Mouse (Mus musculus): Measurements from ENCODE around the gene Egfr.

DNA sequence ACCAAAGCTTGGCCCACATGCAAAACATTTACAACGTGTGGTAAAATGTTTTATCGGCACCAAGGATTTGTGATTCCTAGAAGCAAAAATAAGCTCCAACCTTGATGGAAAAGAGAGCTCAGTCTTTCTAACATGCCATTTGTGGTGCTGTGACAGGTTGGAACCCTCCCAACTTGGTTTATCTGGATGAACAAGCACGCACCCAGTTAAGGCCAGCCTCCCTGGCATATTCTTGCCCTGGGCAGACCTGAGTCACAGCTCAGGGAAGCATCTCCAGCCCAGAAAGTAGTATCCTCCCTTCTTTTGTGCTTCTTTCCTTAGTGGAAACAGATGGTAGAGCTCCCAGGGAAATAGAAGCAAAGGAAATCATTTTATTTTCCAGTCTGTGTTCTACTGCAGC is 58.1 kb downstream of the Egfr start:
- TF ChIP-seq CTCF (IDR thresholded peaks at IDR 0.05; ENCODE audit: insufficient read depth, low read depth, low read length), result no peak
- TF ChIP-seq POLR2A (IDR thresholded peaks at IDR 0.05; ENCODE audit: insufficient read depth, low read depth, low read length), result no peak

Measured in olfactory bulb, adult 2 months (tissue).